Mouse (Mus musculus): ENCODE measurements around the gene Pycr2.

Gene Pycr2

DNA sequence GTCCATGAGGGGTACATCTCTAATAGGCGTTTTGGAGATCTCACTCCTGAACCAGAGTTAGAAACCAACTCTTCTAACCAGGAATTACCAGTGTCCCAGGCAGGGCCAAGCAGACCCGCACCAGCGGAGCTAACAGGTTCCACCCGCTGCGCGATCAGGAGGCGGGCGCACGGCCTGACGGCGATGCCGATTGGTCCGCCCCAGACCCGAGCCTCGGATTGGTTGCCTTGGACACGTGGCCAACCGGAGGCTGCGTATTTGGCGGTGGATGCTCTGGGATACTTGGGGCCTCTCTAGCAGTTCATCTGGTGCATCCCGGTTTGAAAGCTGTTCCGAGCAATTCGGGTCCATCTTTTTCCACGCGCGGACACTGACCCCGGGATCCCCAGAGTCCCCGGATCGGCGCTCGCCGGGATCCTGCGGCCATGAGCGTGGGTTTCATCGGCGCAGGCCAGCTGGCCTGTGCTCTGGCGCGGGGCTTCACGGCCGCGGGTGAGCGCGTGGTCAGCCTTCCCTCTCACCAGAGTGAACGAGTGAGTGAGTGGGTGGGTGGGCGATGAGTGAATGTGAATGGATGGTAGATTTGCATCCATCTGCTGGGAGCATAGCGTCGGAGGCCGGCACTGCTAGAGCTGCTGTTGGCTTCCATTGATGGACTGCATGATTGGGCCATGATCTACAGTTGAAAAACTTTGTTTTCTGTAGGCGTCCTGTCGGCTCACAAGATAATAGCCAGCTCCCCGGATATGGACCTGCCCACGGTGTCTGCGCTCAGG is at the start of gene Pycr2:
Pycr2 (plus strand) TSS at position 255 of the 776 bp plus-strand sequence.
- TF ChIP-seq GATA4 (IDR thresholded peaks at IDR 0.05; ENCODE audit: insufficient replicate concordance, low read length), result no peak; the same call in 1 of the 2 replicates

DNA sequence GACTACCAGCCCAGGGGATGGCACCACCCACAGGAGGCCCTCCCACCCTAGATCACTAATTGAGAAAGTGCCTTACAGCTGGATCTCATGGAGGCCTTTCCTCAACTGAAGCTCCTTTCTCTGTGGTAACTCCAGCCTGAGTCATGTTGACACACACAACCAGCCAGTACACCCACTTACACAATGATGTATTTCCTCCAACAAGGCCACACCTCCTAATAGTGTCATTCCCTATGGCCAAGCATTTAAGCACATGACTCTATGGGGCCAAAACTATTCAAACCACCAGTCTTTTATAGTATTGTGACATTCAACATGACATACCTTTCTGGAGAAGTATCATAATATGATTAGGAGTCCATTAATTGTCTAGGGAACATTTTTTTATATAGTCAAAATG is 45.3 kb upstream of the Pycr2 start:
- no peak for TF ChIP-seq GATA4 (IDR thresholded peaks at IDR 0.05; ENCODE audit: insufficient replicate concordance, low read length)

DNA sequence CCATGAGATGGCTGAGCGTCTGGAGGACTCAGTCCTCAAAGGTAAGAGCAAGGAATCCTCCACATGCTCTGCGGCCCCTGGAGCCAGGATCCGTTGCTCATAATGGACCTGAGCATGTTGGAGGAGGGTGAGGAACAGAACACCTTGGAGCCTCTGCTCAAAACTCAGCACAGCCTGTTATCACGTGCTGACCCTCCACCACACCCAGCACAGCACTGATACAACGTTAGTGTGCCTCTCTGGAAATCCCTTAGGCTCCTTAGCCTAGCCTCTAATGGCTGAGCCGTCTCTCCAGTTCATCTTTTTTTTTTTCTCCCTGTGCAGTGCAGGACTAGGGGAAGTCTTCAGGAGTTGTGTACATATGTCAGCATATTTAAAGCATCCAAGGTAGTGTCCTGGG is 44.1 kb upstream of the Pycr2 start:
- TF ChIP-seq GATA4 (IDR thresholded peaks at IDR 0.05; ENCODE audit: insufficient replicate concordance, low read length), result no peak

DNA sequence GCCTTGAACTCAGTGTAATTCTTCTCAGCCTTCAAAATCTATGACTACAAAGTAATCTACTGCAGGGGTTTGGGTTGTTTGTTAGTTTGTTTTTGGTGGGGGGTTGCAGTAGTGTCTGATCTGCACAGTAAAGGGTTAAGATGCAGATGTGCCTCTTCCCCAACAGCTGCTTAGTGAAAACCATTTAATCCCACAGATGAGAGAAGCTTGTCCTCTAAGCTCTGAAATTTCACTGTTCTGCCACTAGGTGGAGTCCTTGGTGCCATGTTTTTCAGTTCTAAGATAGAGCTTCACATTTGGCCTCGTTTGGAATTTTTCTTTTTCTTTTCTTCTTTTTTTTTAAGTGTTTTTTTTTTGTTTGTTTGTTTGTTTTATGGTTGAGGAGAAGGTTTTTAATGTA is 40.5 kb upstream of the Pycr2 start:
- no peak for TF ChIP-seq GATA4 (IDR thresholded peaks at IDR 0.05; ENCODE audit: insufficient replicate concordance, low read length)

DNA sequence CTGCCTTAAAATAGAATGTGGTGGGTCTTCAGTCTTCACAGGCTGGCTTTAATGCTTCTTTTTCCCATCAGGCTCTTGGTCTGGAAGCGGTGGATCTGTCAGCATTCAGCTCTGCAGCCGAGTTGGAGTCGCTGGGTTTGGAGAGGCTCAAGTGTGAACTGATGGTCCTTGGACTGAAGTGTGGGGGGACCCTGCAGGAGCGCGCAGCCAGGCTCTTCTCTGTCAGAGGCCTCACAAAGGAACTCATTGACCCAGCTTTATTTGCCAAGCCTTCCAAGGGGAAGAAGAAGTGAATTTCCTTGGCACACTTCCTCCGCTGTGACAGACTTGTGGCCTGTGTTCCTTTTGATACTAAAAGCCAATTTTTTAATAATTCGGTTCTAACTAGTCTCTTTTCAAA is 38.1 kb upstream of the Pycr2 start:
- no peak for TF ChIP-seq GATA4 (IDR thresholded peaks at IDR 0.05; ENCODE audit: insufficient replicate concordance, low read length)

DNA sequence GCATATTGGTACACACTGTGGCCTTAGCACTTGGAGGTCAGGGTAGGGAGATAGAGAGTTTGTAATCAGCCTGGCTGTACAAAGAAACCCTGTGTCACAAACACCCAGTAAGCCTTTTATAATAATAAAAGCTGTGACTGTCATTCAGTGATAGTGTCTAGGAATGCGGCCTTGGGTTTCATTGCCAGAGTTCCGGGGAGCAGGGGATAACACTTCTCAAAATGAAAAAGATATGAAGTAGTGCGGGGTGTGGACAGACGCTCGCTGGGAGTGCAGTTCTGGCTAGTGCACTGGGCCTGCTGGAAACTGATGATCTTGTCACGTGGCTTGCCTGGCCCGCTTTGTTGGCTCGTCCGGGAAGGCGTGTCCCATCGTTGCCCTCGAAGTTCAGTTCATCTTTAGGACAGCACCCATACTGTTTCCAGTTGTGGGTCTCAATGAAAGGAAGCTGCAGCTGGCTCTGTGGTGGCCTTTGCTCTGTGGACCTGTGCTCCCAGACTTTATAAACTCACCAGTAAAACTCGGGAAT is 33.9 kb upstream of the Pycr2 start:
- no peak for TF ChIP-seq GATA4 (IDR thresholded peaks at IDR 0.05; ENCODE audit: insufficient replicate concordance, low read length)

DNA sequence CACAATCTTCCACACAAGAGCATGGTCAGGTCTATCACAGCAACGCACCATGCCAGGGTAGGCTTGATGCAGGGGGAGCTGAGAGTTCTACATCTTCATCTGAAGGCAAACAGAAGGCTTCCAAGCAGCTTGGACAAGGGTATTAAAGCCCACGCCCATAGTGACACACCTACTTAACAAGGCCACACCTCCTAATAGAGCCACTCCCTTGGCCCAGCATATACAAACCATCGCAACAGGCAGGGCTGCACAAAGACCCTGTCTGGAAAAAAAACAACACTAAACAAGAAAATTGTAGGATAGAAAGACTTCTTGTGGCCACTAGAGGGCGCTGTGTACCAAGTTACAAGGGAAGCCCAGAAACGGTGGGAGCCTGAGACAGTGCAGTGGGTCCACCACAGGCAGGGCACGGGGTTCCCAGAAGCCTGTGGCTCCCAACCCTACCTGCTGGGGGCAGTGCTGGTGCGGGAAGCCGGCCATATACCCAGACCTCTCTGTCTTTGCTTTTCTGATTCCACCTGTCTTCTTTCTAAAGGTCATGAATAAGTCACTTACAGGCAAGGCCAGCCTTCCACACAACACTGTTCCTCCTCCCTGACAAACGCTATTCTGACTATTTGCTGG is 30.1 kb upstream of the Pycr2 start:
- TF ChIP-seq GATA4 (IDR thresholded peaks at IDR 0.05; ENCODE audit: insufficient replicate concordance, low read length), result no peak

DNA sequence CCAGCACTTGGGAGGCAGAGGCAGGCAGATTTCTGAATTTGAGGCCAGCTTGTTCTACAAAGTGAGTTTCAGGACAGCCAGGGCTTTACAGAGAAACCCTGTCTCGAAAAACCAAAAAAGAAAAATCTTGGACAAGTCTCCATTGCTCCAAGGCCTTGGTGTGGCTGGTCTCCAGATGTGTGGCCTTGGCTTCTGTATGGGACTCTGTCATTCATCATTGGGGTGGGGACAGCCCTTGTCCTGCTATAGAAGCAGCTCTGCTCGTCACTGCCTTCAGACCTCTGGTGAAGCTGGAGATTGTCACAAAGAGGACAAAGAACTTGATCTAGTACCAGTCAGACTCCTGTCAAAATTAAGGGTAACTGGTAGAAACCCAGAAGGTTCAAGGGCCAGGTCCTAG is 29.5 kb upstream of the Pycr2 start:
- no peak for TF ChIP-seq GATA4 (IDR thresholded peaks at IDR 0.05; ENCODE audit: insufficient replicate concordance, low read length)

DNA sequence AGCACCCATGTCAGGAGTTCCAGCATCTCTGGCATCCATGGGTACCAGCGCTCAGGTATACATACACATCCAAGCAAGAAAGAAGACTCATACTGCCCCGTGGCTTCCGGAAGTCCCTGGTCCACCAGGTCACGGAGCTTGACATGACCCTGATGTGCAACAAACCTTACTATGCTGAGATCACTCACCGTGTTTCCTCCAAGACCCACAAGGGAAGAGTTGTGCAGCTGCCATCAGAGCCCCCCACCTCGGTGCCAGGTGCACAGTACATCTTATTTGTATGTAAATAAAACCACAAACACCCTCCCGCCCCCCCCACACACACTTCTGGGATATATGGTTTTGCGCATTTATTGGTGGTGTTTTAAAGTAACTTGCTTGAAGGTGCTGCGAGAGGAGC is 29.0 kb upstream of the Pycr2 start:
- TF ChIP-seq GATA4 (IDR thresholded peaks at IDR 0.05; ENCODE audit: insufficient replicate concordance, low read length), result no peak

DNA sequence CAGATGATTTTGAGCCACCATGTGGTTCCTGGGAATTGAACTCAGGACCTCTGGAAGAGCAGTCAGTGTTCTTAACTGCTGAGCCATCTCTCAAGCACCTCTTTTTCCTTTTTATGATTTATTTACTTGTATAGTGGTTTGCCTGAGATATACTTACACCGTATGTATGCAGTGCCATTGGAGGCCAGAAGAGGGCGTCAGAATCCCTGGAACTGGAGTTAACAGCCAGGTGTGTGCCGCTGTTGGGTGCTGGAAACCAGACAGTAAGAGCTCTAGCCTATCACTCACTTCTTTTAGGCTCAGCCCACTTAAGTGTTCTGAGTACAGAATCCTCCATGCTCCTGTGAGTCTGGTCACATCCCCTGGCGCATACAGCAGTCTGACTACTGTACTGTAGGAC is 26.6 kb upstream of the Pycr2 start:
- TF ChIP-seq GATA4 (IDR thresholded peaks at IDR 0.05; ENCODE audit: insufficient replicate concordance, low read length), result no peak

DNA sequence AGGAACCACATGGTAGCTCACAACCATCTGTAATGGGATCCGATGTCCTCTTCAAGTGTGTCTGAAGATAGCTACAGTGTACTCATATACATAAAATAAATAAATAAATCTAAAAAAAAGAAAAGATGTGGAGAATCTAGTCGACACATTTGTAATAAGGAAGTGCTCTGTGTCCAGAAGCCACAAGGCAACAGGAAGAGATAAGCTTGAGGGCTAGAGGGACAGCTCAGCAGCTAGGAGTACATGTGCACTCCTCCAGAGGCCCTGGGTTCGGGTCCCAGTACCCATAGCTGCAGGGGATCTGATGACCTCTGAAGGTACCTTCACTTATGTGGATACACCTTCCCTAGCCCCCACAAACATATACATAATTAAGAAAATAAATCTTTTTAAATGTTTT is 22.3 kb upstream of the Pycr2 start:
- TF ChIP-seq GATA4 (IDR thresholded peaks at IDR 0.05; ENCODE audit: insufficient replicate concordance, low read length), result no peak

DNA sequence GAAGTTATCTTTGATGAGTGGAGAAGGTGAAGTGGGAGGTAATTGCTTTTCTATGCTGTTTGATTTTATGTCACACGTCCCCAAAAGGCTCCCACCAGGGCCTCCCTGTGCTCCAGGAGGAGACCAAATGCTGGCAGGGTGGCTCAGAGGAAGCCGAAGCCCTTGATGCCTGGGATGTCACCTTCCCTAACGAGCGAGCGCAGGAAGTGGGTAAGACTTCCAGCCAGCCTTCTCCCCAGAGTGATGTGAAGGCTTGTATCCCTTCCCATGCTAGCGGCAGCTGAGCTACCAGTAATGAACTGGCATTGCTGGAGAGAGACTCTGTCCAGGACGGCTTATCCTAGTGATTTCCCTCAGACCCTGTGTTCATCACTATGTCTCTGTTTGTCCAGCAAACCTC is 20.4 kb upstream of the Pycr2 start:
- TF ChIP-seq GATA4 (IDR thresholded peaks at IDR 0.05; ENCODE audit: insufficient replicate concordance, low read length), result no peak

DNA sequence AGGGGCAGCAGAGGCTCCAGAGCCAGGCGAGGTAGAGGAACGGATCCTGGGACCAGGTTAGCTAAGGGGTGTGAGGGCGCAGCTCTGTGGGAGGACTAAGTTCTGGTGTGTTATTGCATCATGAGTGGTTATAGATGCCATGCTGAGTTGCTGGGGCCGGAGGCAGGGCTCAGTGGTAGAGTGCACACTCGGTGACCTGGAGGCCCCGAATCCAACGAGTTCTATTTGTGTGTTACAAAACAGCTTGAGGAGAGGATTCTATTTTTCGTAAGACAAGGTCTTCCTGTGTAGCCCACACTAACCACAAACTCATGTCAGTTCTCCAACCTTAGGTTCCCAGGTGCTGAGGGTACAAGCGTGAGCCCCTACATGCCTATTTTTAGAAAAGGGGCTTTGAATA is 19.6 kb upstream of the Pycr2 start:
- no peak for TF ChIP-seq GATA4 (IDR thresholded peaks at IDR 0.05; ENCODE audit: insufficient replicate concordance, low read length)

DNA sequence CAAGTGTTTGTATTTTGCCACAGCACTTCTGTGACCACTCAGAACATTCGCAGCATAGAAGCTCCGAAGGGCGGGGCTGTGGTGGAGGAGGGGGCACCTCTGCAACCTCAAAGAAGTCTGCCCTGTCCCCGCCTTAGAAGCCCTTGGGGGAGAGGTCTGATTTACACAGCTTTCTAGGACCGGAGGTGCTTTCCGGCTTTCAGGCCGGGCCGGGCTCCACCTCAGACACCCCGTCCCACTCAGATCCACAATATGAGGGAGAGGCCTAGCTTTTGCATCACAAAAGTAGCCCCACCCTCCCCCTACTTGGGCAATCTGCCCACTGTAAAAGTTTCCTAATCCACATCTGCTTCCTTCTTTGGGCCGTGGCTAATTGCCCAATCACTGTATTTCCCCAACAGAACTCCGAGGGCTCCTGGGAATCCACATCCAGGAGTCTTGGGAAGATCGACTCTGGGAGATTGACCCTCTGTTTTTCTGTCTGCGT is 15.5 kb upstream of the Pycr2 start:
- TF ChIP-seq GATA4 (IDR thresholded peaks at IDR 0.05; ENCODE audit: insufficient replicate concordance, low read length), result no peak

DNA sequence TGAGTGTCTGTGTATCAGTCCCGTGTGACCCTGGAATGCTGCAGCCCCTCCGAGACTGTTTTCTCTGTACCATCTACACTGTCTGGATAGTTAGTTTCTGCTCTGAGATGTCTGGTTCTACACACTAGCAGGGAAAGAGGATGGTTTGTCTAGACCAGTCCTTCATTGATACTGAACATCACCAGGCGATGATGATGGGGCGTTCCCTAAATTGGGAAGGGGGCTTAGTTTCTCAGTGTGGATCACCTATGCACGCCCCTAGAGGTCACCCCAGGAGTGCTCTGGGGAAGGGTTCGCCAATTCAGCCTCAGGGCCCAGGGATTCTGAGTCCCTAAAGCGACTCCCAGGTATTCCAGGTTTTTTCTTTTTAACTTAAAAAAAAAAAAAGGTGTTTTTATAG is 14.9 kb upstream of the Pycr2 start:
- TF ChIP-seq GATA4 (IDR thresholded peaks at IDR 0.05; ENCODE audit: insufficient replicate concordance, low read length), result no peak

DNA sequence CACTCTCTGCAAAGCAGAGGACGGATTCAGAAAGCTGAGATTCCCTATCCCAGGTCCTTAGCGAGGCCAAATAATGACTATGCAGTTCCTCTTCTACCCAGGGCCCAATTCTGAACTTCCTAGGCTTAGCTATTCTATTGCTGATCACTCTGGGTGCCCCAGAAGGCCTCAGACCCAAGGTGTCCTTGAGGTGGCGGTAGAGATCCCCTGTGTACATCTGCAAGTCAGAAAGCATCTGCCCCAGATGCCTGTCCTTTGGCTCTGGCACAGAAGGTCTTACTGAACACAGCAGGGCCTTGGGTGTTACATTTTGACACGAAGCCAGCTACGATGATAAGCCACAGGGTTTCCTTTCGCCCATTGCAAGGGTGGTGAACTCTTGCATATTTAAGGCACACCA is 14.3 kb upstream of the Pycr2 start:
- TF ChIP-seq GATA4 (IDR thresholded peaks at IDR 0.05; ENCODE audit: insufficient replicate concordance, low read length), result no peak
